Mouse (Mus musculus): ENCODE results near the gene Pbsn.
A peak's percentile ranks its signal among the peaks of the same experiment; 100 is the strongest.
"Not testable (repeated sequence)": the region's sequence is repeated elsewhere in the genome, so short reads cannot be mapped to it uniquely, and the experiment has no call there.

The Pbsn gene

DNA sequence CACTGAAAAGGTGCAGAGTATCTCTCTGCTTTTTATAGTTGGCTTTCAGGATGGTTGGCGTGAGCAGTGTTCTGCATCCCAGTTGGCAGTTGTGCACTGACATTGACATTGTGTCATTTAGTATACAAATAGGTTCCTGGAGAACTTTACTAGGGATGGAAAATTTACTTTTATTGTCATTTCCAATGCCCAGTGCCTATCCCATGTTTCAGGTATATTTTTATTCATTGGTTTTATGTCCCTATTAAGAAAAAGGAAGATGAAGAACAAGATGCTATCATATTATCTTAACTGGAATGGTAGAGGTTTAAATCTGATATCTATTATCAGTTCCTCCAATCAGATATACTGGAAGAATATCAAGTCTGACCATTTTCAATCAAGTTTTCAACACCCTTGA lies at the start of gene Pbsn:
Gene Pbsn, minus strand, starts transcription at position 101 of the 400 bp plus-strand sequence.
- no peak for DNase-seq

- not testable (repeated sequence) for DNase-seq
These were observed 26.6 kb upstream of the Pbsn start for GRCm38 (mm10) chrX:77880033-77880432.

DNA sequence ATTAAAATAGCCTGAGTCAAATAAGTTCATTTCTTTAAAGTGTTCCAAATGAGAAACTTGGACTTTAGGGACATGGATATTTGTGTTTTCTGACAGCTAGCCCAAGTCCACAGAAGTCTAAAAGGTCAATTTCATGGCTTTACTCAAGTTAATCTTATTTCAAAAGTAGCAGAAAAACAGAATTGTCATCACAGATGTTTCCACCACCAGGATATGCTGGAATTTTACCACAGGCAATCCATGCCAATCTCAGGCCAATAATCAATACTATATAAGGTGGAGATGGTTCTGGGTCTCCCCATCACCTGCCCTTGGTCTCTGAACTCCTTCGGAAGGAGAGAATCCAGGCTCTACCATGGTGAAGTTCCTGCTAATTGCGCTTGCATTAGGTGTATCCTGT lies 11.0 kb upstream of the Pbsn start, which contains the start of gene Gm14744:
Gene Gm14744, plus strand, starts transcription at position 301 of the 400 bp plus-strand sequence.
- DNase-seq: not testable (repeated sequence)

- no peak for DNase-seq
These were observed 41.4 kb downstream of the Pbsn start for GRCm38 (mm10) chrX:77812031-77812430.

- peak; percentile 16 for DNase-seq
These were observed 42.7 kb downstream of the Pbsn start for GRCm38 (mm10) chrX:77810608-77811206.

- DNase-seq: peak; percentile 13
These were observed 44.8 kb downstream of the Pbsn start for GRCm38 (mm10) chrX:77808602-77809001.

DNA sequence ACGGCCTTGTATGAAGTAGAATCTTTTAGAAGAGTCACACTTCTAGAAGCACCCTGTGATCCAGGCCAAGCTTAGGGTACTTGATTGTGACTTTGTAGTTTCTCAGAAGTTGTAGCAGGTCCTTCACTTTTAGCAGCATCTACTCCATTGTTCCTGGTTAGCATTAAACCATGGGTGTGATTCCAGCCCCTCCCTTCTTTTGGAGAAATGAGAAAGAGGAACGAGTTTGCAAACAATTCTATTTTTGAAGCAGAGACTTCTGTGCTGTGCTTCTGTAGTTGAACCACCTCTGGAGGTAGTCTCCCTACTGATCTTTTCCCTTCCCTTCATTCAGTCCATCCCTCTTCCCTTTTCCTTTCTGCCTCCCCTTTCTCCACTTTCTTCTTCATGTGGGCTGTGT lies 51.1 kb downstream of the Pbsn start:
- DNase-seq: no peak

DNA sequence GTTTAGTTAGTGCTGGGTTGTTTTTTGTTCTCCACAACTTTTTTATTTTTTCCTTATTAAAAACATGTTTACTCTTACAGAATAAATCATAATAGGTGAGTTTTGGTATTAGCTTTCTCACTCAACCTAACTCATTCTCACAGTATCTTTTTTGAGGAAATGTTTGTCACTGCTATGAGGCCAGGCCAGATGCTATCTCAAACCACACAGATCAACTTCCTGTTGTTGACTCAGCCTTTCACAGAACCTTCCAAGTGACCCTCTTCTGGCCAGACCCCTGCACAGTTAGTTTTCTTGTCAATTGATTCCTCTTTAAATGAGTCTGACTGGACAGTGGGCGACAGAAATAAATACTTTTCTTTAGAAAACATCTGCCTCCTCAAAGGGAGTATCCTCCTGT lies 51.9 kb downstream of the Pbsn start:
- DNase-seq: no peak

GRCm38 (mm10) chrX:77799554-77799953 lies 53.9 kb downstream of the Pbsn start:
- no peak for DNase-seq

DNA sequence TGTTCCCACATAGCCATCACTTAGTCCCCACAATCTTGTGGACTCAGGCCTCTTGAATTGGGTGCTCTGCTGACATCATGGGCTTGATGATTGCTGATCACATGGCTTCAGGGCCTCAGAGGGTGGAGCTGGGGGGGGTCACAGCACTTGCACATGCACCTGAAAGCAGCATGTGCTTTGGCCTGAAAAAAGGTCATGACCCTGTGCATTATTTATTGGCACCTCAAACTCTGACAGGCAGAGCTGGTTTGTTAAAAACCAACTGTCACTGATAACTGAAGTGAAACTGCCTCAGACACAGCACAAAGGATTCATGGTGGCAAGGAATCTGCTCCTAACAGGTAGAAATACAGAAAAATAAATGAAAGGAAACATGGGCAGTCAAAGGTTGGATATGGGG lies 55.6 kb downstream of the Pbsn start:
- no peak for DNase-seq

DNA sequence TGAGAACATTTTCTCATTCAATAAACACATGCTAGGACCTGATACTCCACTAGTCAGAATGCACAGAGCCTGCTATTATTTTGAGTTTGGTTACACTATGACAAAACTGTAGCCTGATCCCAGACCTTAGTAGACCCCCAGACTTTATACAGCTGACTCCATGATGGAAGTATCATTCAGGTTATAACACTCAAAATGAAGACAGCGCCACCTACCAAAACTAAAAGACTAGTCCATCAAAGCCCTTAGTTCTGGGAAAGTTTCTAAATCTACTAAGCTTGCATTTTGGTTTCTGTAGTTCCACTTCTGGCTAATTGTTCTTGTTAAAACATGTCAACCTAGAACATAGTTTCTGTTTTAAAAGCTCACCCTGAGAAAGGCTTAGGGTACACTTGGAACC lies 56.5 kb downstream of the Pbsn start:
- DNase-seq: no peak

DNA sequence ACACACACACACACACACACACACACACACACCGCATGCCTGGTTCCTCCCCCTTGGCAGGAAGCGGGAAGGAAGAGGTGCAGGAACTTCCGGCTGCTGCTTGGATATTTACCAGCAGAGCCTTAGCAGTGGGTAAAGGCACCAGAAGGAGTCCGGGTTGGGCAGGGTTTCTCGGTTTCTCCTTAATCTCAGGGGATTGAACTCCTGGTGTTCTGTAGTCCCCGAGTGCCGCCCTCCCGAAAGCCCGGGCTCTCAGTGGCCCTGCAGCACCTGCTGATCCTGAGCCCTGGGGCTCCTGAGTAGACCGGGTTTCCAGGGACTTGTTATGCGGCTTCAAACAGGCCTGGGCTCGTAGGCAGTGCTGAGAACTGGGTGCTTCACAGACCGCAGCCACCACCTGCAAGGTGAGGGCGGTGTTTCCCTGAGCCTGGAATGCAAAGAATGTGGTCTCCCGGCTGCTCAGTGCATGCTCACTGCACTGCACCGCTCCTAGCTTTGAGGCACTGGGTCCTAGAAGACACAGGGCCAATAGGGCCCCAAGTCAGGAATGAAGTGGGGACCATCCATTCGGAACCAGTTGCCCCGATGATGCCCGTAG lies 57.1 kb downstream of the Pbsn start, which contains the start of gene Prkx:
Gene Prkx, minus strand, starts transcription at position 41 of the 598 bp plus-strand sequence.
- DNase-seq: no peak

- peak; percentile 80 for DNase-seq
These were observed 57.6 kb downstream of the Pbsn start for GRCm38 (mm10) chrX:77795858-77796174.

- DNase-seq: peak; percentile 22
These were observed 58.2 kb downstream of the Pbsn start for GRCm38 (mm10) chrX:77794962-77795857.

- DNase-seq: no peak
These were observed 64.7 kb downstream of the Pbsn start for GRCm38 (mm10) chrX:77788675-77789074.
